Mouse (Mus musculus) adrenal gland, adult (tissue): ENCODE data around the gene Gm20696.
A peak's percentile ranks its signal among the peaks of the same experiment; 100 is the strongest.

Source experiments
- DNase-seq, 2 experiments: peaks; one replicate each; pipeline ENCODE4 v3.0.0; 2022 to 2023; ENCODE audit warnings: low spot score in 1 of 2; ENCODE audit not compliant: inconsistent age in 2 of 2

The Gm20696 gene

DNA sequence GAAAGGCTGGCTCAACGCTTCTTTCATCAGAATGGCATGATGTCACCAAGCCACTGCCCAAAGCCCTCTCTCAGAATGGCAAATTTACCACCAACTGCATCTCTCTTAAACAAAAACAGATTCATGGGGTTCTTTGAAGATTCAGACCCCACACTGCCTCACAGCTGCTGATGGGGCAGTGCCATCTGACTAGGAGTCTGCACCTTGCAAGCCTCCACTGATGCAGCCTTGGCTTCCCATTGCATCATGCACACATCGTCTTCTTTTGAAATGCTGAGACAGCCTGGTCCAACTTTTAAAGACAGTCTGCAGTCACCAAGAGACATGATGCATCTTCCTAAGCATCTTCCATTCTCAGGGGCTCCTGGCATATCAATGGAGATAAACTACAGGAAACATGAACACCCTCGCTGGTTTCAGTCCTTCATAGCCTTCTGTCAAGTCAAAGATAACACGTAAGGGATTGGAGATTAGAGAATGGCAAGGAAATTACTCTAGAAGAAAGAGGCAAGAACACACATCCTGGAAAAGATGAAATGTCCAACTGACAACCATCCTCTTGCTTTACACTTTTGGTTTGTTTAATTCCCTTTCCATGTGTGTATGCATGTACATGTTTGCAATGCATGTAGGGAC is 298.4 kb downstream of the Gm20696 start:
- no peak for DNase-seq

GRCm38 (mm10) chr6:99364545-99364944 is 302.1 kb downstream of the Gm20696 start:
- peak in 1 of 2 experiments; percentile 48 for DNase-seq

- no peak for DNase-seq
Observed at GRCm38 (mm10) chr6:99360581-99360980, 306.0 kb downstream of the Gm20696 start.

DNA sequence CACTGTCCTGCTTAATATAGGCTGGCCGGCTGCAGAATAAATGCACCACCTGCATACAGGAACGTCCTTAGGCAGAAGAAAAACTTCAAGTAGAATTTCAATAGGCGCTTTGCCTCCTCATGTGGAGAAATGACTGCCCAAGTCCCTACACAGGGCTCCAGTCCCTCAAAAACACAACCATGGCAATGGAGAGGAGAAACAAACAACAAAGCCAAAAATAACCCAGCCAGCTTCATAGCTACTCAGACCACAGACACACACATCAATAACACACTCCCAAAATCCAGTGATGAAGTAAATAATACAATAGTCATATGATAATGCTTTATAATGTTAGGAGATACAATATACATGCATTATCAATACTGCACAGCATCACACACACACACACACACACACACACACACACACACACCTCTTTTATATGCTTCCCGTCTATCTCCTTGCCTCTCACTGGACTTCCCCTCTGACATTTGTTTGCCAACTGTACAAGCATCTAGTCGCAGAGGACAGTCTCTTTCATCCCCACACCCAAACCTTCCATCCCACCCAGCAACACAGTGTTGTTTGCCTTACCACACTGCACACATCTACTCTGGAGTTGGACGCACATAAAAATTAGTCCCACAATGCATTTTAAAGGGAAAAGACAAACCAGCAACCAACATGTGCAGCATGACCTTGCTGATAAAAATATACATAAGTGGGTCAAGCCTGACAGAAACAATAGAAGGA is 306.7 kb downstream of the Gm20696 start:
- DNase-seq: no peak

GRCm38 (mm10) chr6:99359036-99359698 is 307.4 kb downstream of the Gm20696 start:
- DNase-seq: peak; percentile 23 to 54

DNA sequence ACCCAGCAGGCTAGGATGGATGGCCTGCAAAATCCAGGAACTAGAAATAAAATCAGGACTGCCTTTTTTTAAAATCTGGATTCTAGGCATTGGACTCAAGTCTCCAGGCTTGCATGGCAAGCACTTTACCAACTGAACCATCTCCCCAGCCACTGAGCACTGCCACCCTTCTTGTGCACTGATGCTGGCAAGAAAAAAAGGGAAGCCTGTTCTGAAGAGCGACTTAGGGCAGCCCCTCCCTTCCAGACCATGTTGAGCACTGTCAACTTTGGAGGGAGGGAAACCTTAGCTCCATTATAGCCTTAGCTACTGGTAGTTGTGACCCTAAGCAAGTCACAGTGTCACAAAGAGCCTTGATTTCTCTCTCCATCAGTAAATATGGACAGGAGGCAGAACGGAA is 308.7 kb downstream of the Gm20696 start:
- DNase-seq: no peak

GRCm38 (mm10) chr6:99354338-99354737 is 312.3 kb downstream of the Gm20696 start:
- no peak for DNase-seq

GRCm38 (mm10) chr6:99353441-99353840 is 313.2 kb downstream of the Gm20696 start:
- DNase-seq: no peak

GRCm38 (mm10) chr6:99350566-99350965 is 316.0 kb downstream of the Gm20696 start:
- DNase-seq: no peak

GRCm38 (mm10) chr6:99350156-99350555 is 316.4 kb downstream of the Gm20696 start:
- DNase-seq: no peak

DNA sequence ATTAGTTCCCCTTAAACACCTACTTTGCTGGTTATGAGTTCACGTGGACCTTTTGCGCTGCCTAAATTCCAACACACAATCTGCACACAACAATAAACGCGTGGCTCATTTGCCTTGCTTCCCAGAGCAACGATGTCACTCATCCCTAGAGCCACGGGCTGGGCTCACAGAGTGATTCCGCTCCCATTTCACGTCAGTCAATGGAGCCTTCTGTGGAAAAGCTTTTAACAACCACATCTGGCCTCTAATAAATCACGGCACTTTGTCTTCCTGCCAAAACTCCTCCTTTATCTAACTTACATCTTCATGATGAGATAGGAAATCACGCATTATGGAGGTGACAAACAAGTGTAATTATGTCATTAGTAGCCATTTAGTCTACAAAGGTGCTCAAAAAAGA is 318.8 kb downstream of the Gm20696 start:
- DNase-seq: no peak

DNA sequence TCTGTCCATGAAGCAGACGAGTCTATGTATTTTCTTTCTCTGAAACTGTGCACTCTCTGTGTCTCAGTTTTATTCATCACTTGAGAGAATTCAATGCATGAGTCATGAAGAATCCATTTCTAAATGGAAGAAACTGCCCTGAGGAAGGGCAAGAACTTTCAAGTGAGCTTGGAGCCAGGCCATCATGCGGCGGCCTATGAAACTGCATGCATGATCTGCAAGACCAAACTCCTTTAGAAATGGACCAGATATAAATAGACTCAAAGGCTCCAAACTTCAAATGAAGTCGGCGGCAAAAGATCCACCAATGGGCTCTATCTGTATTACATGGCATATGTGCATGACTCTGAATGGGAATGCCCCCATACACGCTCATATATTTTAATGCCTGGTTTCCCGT is 321.6 kb downstream of the Gm20696 start:
- no peak for DNase-seq

DNA sequence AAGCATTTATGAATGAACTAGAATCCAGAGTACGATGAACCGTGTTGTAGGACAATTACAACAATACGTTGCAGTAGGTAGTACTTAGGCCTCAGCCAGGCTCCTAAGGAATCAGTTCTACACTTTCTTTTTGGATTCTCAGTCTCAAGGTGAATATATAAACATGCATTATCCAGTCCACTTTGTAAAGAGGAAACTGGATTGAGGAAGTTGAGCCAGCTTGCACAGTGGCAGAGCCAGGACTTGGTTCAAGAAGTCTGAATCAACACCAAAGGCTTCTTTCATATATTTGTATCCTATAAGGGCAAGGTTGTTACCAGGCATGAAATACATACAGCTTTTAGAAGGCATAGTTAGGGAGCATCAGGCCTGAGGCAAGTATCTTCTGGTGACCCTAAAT is 322.2 kb downstream of the Gm20696 start:
- DNase-seq: no peak

DNA sequence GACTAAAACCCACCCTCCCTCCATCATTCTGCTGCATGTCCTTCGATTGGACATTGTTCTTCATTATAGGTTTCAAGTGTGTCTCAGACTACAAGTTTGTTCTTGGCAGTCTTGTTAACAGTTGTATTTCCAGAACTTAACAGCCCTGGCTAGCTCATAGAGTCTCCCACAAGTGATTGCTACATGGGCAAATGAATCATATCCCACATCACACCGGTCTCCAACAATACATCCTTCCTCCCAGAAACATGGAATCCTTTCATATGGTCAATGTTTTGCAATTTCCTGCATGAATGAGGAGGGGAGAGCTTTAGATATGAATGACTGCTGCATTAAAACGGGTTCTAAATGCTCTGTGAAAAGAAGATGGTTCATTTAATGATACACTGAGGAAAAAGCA is 322.8 kb downstream of the Gm20696 start:
- no peak for DNase-seq

- no peak for DNase-seq
Observed at GRCm38 (mm10) chr6:99342416-99342815, 324.2 kb downstream of the Gm20696 start.

DNA sequence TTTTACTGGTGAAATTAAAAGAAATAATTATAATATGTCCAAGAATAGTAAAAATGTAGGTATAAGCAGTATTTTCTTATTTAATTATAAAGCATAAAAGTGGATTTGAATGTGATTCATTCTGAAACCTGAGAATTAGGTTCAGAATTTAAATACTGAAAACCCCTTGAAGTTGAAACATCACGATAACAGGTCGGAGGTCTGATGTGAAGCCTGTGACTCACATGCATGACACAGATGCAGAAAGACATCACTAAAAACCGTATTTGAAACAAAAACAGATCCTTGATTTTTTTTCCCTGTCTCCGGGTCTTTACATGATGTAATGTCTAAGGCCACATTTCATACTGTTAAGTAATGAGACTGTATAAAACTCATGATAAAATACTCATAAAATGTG is 325.7 kb downstream of the Gm20696 start:
- DNase-seq: no peak

DNA sequence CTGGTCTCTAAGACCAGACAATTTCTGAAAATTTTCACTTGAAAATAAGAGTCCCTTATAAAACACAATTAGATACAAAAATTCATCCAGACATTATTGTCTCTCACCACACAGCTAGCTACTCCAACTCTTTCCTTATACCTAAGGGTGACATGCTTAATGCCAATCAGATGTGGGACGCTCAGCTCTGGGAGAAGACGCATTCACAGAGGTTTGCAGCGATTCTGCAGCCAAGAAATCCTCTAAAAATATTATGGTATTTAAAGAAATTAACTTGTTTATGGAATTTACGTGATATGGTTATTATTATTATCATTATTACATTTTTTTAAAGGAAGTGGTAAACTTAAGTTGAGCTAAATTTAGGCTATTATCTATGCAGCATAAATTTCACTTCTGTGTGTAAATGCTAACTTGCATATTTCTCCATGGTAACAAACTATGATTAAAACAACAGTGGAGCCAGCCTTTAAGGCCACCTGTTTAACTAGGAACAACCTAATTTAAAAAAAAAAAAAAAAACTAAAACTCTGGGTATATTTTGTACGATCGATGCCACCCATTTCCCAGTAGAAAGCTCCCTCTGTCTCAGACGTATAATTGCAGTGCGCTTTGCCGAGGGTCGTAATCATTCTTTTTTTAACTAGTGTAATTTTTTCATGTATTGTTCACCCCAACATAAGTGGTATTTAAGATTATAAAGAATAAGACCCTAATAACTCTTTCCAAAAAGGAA is 326.4 kb downstream of the Gm20696 start:
- DNase-seq: no peak

DNA sequence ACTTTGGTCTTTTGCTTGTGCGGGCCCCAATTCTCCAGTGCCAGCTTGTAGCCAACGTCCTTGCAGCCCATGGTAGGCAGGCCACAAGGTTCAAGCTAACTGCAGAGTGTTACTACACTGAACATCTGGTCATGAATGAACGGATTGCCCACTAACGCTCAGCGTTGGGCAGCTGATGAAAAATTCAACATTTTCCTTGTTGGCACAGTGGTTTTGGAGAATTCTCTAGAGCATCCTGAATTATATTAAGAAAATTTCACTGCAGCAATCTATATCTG is 327.3 kb downstream of the Gm20696 start:
- no peak for DNase-seq

DNA sequence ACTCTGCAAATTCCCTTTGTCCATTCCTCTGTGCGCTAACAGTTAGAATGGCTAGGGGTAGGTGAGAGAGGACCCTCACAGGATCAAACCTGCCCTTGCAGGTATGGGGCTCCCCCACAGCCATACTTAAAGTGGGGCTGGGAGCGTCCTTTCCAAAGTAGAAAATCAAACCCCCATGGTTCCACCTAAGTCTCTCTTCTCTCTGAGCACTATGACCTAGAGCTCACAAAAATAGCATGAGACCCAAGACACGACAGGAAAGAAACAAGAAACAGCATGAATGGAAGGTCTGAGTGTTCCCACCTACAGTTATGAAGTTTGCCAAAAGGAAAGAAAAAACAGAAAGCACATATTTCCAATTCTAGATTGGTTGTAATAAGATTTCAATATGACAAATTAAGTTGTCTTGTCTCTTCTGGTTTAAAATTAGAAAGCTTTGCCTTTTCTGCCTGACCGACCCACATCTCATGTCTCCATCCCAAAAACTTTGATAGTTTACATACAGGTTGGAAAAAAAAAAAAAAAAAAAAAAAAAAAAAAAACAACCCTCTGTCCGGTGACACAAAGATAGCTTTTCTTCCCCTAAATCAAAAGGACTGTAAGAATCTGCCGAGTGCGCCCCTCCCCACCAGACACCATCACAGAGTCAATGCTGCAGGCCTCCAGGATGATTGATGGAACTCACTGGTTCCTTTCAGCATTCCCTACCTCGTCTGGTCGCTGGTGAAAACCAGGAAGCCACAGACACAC is 327.8 kb downstream of the Gm20696 start:
- no peak for DNase-seq

DNA sequence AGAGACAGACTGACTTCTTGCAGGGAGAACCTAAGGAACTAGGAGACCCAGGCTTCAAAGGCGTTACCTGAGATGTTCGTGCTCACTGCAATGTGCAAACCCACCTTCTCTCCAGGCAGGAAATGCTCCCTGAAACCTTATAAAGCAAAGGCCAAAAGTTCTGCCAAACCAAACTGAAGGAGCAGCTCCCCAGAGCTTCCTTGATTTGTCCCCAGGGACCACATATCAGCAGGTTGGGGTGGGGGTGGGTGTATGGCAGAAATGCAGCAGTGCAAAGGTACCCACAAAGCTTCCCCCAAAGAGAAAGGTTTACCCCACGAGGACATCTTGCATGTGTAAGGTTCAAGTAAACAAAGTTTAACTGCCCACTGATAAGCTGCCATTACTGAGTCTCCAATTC is 328.4 kb downstream of the Gm20696 start:
- no peak for DNase-seq

DNA sequence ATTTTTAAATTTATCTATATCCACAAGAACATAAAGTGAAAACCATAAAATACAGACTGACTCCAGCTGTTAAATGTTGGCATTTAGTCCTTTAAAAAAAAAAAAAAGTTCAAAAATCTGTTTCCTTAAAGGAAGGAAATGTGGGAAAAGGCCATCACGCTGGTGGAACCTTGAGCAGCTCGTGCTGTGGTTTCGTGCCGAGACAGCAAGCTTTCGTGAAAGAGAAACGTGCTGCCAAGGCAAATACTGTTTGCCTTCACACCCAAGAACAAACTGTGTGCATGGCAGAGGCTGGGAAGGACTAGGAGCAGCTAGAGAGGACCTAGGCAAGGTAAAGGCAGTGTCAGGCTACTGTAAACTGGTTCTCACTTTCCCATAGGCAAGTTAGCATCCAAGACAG is 329.0 kb downstream of the Gm20696 start:
- peak in 1 of 2 experiments; percentile 41 for DNase-seq
